Mouse (Mus musculus): ENCODE measurements around the gene Tssk3.

- TF ChIP-seq GATA1 (IDR thresholded peaks at IDR 0.05; ENCODE audit: borderline replicate concordance, low read length) (no peak), FLI1 (IDR thresholded peaks at IDR 0.05; ENCODE audit: low read length) (no peak)
Measured at GRCm38 (mm10) chr4:129448713-129449112, 42.1 kb downstream of the Tssk3 start.

Data from megakaryocyte, embryonic 14.5 days (primary cell).